Mouse (Mus musculus) liver, postnatal 0 days (tissue): ENCODE results near the gene Mfap3l.

Experiments
- CTCF ChIP-seq: sonication (generic); IDR thresholded peaks from 2 replicates; pipeline ENCODE4 v1.5.1; 2016; ENCODE audit warnings: antibody characterized with exemption, low read depth
- EP300 ChIP-seq: IDR thresholded peaks from 2 replicates; pipeline ENCODE4 v1.6.1; 2016; ENCODE audit warnings: antibody characterized with exemption, low read depth, mild to moderate bottlenecking

DNA sequence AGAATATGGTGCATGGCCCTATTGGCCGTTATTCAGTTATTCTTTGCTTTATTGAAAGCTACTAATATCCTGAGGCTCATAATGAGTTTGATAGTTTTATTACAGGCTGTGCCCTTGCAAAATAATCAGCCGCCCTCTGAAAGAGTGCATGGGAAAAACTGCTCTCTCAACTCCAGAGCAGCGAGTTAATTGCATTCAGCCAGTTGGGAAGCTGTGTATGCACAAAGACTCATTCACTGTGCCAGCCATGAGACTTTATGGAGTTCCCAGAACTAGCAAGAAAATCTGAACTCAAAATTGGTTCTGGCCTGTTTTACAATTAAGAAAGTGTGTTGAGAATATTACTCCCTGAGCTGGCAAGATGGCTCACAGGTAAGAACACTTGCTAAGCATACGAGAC is 12.5 kb downstream of the Mfap3l start:
- TF ChIP-seq CTCF (no peak), EP300 (no peak)
